Mouse (Mus musculus) right cerebral cortex, postnatal 25 days (tissue): ENCODE measurements around the gene Soga1.
A peak's percentile ranks its signal among the peaks of the same experiment; 100 is the strongest.

Experiments used
- DNase-seq: peaks from one replicate; pipeline ENCODE4 v3.0.0; 2022

The Soga1 gene

DNA sequence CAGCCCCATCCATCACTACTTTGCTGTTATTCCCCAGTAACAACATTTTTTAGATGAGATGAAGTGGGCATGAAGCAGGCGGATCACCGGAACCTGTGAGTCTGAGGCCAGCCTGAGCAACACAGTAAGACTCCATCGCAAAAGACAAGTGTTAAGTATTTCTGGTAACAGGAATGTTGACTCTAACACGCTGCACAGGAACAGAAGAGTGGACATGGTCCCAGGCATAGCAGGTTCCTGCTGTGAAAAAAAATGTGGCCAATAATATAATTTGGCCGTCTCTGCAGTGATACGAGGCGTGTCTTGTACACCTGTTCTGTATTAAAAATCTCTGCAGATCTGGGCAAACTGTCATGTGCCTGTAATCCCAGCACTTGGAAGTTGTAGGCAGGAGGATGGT, 43.7 kb downstream of the Soga1 start:
- DNase-seq, result no peak

DNA sequence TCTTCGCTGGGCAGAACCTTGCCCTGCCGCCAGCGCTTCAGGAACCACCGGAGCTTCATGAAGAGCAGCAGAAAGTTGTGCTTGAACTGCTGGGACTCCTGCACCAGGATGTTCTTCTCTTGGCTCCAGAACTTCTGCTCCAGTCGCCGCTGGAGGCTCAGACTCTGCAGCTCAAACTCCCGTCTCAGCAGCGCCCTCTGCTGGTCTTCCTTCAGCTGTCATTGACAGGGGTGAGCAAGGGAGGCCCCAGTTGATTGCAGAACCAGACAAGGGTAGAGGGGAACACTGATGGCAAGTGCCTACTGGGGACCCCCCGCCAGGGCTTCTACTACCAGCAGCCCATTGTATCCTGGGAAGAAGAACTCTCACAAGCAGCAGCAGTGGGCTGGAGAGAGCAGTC, 48.2 kb downstream of the Soga1 start:
- peak; percentile 77 for DNase-seq

GRCm38 (mm10) chr2:157028261-157028660, 50.8 kb downstream of the Soga1 start:
- no peak for DNase-seq

DNA sequence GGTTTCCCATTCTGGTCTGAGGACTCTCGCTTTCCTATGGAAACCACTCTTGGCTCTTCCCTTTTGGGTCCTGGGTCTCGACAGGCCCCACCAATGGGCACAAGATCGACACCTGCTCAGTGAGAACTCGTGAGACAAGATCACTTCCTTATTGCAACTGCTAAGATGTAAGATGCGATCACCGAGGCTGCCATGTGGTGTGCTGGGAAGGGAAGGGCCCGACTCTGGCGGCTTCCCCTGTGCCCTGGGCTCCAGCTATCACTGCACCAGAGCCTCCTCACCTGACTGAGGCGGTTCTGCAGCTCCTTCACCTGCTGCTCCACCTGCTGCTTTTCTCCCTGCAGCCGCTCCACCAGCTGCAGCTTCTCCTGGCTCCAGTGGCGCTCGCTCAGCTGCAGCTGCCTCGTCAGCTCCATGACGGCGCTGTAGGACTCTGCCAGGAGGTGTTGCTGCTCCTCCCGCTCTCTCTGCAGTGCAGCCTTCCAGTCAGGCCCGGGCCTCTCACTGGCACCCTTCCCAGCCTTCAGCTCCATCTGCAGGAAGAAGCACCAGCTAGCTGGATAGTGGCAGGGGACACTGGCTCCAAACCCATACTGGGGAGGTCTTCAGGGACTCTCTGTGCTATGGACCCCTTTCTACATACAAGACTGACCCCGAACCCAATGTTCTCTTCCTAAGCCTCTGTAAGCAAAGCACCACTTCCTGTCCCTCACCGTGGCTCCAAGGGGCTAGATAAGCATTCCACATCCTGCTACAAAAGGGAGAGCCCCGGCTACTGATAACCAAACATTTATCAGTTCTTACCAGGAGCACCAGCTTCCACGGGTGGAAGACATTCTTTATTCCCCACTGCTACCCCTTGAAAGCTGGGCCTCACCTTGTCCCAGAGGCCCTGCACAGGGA, 51.7 kb downstream of the Soga1 start:
- DNase-seq, result peak; percentile 42

DNA sequence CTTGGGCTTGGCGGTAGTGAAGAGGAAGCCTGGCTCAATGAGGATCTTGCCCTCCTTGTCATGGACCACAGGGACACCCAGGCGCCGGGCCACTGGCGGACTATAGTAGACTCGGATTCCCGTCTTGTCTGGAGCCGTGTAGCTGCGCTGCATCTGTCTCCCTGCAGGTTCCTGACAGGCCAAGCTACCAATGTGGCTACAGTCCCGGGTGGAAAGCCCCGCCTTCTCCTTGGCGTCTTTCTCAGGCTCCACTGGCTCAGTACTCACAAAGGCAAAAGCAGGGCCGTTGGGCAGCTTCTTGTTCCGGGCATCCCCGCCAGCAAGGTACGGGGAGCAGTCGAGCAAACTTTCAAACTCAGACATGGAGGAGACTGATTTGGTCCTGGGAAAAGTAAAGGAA, 57.9 kb downstream of the Soga1 start:
- no peak for DNase-seq

- no peak for DNase-seq
Measured at GRCm38 (mm10) chr2:157019228-157019627, 59.8 kb downstream of the Soga1 start.

DNA sequence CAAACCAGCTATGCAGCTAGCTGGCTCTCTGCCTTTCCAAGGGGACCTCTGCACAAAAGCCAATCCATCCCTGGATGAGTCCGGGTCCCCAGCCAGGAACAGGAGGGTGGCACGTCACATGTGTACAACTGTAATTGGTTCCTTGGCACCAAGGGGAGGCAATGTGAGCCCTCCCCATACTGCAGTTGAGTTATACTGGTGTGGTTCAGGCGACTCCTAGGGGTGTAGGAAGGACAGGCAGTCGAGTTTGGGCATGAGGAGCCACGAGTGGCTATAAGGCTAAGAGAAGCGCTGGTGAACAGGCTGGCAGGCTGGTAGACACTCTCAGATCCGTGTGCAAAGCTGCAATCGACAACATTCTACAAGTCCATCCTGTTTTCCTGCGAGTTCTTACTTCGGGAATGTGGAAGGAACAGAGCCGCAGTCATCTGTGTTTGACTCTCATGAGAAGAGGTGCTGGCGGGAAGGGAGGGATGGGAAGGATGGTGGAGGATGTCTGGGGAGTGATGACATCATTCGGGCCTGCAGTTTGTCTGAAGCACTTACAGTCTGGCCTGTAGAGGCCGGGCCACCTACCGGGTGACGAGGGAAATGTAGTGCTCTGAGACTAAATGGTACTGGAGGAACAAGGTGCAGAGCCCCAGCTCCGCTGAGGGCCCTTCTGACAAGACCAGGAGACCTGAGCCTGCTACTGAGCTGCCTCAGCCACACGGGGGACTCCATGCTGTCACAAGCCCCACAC, 62.4 kb downstream of the Soga1 start:
- DNase-seq, result no peak

DNA sequence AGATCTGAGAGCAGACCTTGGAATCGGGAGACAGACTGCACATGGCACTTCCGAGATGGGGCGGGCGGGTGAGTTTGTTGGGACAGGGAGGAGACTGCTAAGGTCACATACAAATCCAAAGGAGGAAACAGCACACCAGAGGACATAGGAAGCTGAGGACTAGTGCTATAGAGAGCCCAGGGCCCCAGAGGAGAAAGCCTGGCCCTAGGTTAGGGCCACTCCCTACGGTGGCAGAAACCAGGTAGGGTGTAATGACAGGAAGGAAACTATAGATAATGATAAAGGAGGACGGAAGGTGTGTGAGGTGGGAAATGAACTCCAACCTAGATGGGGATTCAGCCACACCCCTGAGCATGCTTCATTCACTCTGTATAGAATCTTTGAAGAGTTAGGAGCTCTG, 66.7 kb downstream of the Soga1 start:
- no peak for DNase-seq

- no peak for DNase-seq
Measured at GRCm38 (mm10) chr2:157010634-157011310, 68.3 kb downstream of the Soga1 start.

- no peak for DNase-seq
Measured at GRCm38 (mm10) chr2:157010121-157010520, 68.9 kb downstream of the Soga1 start.

GRCm38 (mm10) chr2:157008509-157008908, 70.5 kb downstream of the Soga1 start:
- no peak for DNase-seq

- DNase-seq, result no peak
Measured at GRCm38 (mm10) chr2:157007234-157007596, 71.8 kb downstream of the Soga1 start.

GRCm38 (mm10) chr2:157006511-157007233, 72.4 kb downstream of the Soga1 start, which contains the start of gene Dsn1:
Dsn1 (minus strand) TSS chr2:157007154.
- DNase-seq, result peak; percentile 85

- no peak for DNase-seq
Measured at GRCm38 (mm10) chr2:157002321-157002720, 76.7 kb downstream of the Soga1 start.

GRCm38 (mm10) chr2:156998263-156998662, 80.8 kb downstream of the Soga1 start:
- no peak for DNase-seq

GRCm38 (mm10) chr2:156996576-156996975, 82.5 kb downstream of the Soga1 start:
- DNase-seq, result no peak

- DNase-seq, result peak; percentile 97
Measured at GRCm38 (mm10) chr2:156991470-156992319, 87.4 kb downstream of the Soga1 start, which contains the start of gene Ndrg3. Ndrg3 (minus strand) TSS chr2:156992056.

DNA sequence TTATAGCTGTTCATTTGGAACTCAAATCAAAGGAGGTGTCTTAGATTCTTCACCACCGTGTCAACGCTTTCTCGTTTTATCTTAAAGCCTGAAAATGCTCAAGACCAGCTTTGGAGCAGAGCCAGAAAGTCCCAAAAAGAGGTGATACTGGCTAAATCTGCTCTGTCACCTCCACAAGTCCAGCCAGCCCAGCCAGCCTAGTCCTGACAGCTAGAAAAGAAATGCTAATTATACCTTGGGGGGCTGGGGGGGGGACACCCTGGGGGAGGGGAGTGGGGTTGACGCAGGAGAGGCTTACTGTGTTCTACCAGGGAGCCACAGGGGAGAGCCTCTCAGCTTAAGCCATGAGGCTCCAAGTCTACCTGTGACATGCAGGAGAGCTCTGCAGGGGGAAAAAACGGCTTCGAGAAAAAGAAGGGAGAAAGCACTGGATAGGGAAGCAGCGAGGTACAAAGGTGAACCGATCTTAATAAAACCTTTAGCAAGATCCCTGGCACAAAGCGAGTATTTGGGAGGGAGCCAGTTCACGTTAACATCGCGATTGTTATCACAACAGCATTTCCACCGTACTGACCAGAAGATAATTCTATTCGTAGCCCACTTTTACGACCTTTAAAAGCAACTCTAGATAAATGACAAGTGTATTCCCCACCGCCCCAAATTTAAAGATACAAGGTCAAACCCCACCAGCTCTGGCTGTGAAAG, 88.2 kb downstream of the Soga1 start:
- DNase-seq, result no peak

GRCm38 (mm10) chr2:156987316-156987715, 91.7 kb downstream of the Soga1 start:
- no peak for DNase-seq

- DNase-seq, result no peak
Measured at GRCm38 (mm10) chr2:156982864-156983263, 96.2 kb downstream of the Soga1 start.

- DNase-seq, result no peak
Measured at GRCm38 (mm10) chr2:156981291-156981690, 97.8 kb downstream of the Soga1 start.
